9 mouse cellular contexts compared by ENCODE assay signal in the genomic region with DNA sequence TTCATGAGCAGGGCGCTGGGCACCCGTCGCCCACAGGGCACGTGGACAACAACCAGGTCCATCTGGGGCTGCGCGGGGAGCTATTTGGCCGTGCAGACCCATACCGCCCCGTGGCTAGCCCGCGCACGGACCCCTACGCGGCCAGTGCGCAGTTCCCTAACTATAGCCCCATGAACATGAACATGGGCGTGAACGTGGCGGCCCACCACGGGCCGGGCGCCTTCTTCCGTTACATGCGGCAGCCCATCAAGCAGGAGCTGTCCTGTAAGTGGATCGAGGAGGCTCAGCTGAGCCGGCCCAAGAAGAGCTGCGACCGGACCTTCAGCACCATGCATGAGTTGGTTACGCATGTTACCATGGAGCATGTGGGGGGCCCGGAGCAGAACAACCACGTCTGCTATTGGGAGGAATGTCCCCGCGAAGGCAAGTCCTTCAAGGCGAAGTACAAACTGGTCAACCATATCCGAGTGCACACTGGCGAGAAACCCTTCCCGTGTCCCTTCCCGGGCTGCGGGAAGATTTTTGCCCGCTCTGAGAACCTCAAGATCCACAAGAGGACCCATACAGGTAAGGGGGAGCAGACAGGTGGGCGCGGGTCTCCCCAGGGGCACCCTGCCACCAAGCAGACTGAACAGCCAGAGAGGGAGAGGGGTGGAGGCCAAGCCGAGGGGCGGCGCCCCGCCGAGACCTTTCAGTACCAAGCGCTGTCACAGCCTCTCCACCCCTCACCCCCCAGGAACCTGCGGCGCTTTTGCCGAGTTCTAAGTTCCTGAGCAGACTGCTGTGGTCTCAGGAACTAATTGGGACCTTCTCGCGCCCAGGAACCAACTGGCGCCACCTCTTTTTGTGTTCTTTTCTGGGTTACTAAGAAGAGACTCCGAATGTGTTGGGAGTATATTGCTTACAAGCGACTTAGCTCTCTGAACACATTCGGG. TPM values are rescaled to one million over a fixed set of nuclear protein-coding genes. Genes with fewer than 3 reads are reported as not detected.
DNase-seq lines count a peak whose midpoint lies in the region; ATAC-seq and TF ChIP-seq lines count a peak whose summit lies in the region.
"Had no signal": no experiment of that assay in that cellular context is flagged by ENCODE, and none has a peak within 500 bp of the region (broad histone marks: within the 10 kb centered on the region; RNA-seq: fewer than 3 reads in every experiment).

No protein-coding gene starts in this region.

- peak overlapping the region; percentile 54 for H3K4me2 ChIP-seq in embryonic facial prominence, embryonic 12.5 days (replicated peaks)
- H3K4me2 ChIP-seq in hindbrain, embryonic 16.5 days (ENCODE audit: low read length): peak overlapping the region; percentile 59

- H3K9me3 ChIP-seq in embryonic facial prominence, embryonic 12.5 days: no peaks in the 10 kb centered on the region
- H3K9me3 ChIP-seq in hindbrain, embryonic 16.5 days (ENCODE audit: control insufficient read depth, low read length): no peaks in the 10 kb centered on the region; the same call in 1 of the 2 replicates

- no peak for TF ChIP-seq POLR2A in olfactory bulb, adult 2 months (IDR thresholded peaks at IDR 0.05; ENCODE audit: insufficient read depth, low read depth, low read length)

- no peaks in the 10 kb centered on the region for H3K36me3 ChIP-seq in embryonic facial prominence, embryonic 12.5 days
- H3K36me3 ChIP-seq in hindbrain, embryonic 16.5 days (ENCODE audit: control insufficient read depth, insufficient read depth, low read length): no peaks in the 10 kb centered on the region

- intact Hi-C loops in left cerebral cortex, postnatal 4 days (cut with DNase I): no loop called here
- intact Hi-C loops in left cerebral cortex, postnatal 14 days (cut with DNase I): loop anchor here (5.0 kb wide), 1 partner anchor 110 kb away; no protein-coding TSS in a partner anchor

- H3K4me1 ChIP-seq in embryonic facial prominence, embryonic 12.5 days: no peaks in the 10 kb centered on the region
- H3K4me1 ChIP-seq in hindbrain, embryonic 16.5 days (ENCODE audit: control insufficient read depth, insufficient read depth, low read depth, low read length): no peaks in the 10 kb centered on the region
- H3K4me1 ChIP-seq in olfactory bulb, adult 2 months (ENCODE audit: control insufficient read depth, insufficient read depth, low read length): peaks cover 11% of the 10 kb centered on the region

- H3K9ac ChIP-seq in embryonic facial prominence, embryonic 12.5 days: no peak overlapping the region
- peak overlapping the region; percentile 61 for H3K9ac ChIP-seq in hindbrain, embryonic 16.5 days (ENCODE audit: low read depth, low read length)

- no peak for ATAC-seq in embryonic facial prominence, embryonic 12.5 days (ENCODE audit: insufficient number of reproducible peaks, insufficient read depth, low FRiP score, low TSS enrichment)
- ATAC-seq in hindbrain, embryonic 16.5 days: no peak

- WGBS in embryonic facial prominence, embryonic 12.5 days: 21% methylated on average over 56 of the region's 56 CpGs
- 23% methylated on average over 54 of the region's 56 CpGs for WGBS in hindbrain, embryonic 16.5 days
- 25% methylated on average over 56 of the region's 56 CpGs for WGBS in olfactory bulb, adult 2 months

- H3K27ac ChIP-seq in embryonic facial prominence, embryonic 12.5 days: 0 out of 2 replicates have a peak overlapping the region, but pooled peaks have one; percentile 6
- peak overlapping the region; percentile 80 for H3K27ac ChIP-seq in hindbrain, embryonic 16.5 days (ENCODE audit: low read depth, low read length)
- peak overlapping the region; percentile 75 for H3K27ac ChIP-seq in olfactory bulb, adult 2 months (ENCODE audit: insufficient read depth, low read depth, low read length)

- H3K4me3 ChIP-seq in embryonic facial prominence, embryonic 12.5 days: peak overlapping the region; percentile 37
- H3K4me3 ChIP-seq in hindbrain, embryonic 16.5 days (ENCODE audit: low read length): peak overlapping the region; percentile 46
- peak overlapping the region; percentile 54 for H3K4me3 ChIP-seq in olfactory bulb, adult 2 months (ENCODE audit: insufficient read depth, low read depth, low read length)

- H3K27me3 ChIP-seq in embryonic facial prominence, embryonic 12.5 days: peaks cover 34% of the 10 kb centered on the region
- no peaks in the 10 kb centered on the region for H3K27me3 ChIP-seq in hindbrain, embryonic 16.5 days (replicated peaks; ENCODE audit: control insufficient read depth, insufficient read depth, low read length)

- TF ChIP-seq CTCF in olfactory bulb, adult 2 months (IDR thresholded peaks at IDR 0.05; ENCODE audit: insufficient read depth, low read depth, low read length): no peak

- peak; percentile 45 for DNase-seq in left cerebral cortex, postnatal 4 days
- DNase-seq in left cerebral cortex, postnatal 14 days (ENCODE audit: low spot score in 2 of 2): no peak
- DNase-seq in ovary, postnatal 14 days (ENCODE audit: low spot score): no peak
- no peak for DNase-seq in thymus, postnatal 14 days
- DNase-seq: adrenal gland, postnatal 10 days had no signal

RNA-seq across cellular contexts. Expression of a gene that starts 9.4 kb away (rescaled TPM):
- 1 to 10 TPM; 6.4 to 8.9 TPM for total RNA-seq in left cerebral cortex, postnatal 4 days (2021)
- 1 to 10 TPM; 4.1 to 4.7 TPM for total RNA-seq in left cerebral cortex, postnatal 14 days (2021)
- 3.2 and 3.4 TPM in 2 replicates for polyA plus RNA-seq in embryonic facial prominence, embryonic 12.5 days (2016; fragmentation: Nextera tagmentation; extraction: Ambion mirVana)
- 15.8 and 20.5 TPM in 2 replicates for polyA plus RNA-seq in hindbrain, embryonic 16.5 days (2015; fragmentation: Nextera tagmentation; extraction: Ambion mirVana)
- polyA plus RNA-seq in olfactory bulb, adult 2 months (2012; ENCODE audit: insufficient read depth, insufficient read length, low replicate concordance, missing spikeins): not detected in 2 replicates
- total RNA-seq: adrenal gland, postnatal 10 days had no signal
- polyA plus RNA-seq: spleen, adult 2 months had no signal

Comparison
In these comparisons a context has a peak if more than half of its experiments do, and no peak if none do; other contexts are left out.
1. H3K27ac ChIP-seq: peak in every context shown above with its lines; median percentile 80 in hindbrain, embryonic 16.5 days; 75 in olfactory bulb, adult 2 months; 6 in embryonic facial prominence, embryonic 12.5 days.